Mouse (Mus musculus): Measurements from ENCODE around the gene Abcb9. TPM values are rescaled to one million over a fixed set of nuclear protein-coding genes. Genes with fewer than 3 reads are reported as not detected.
A peak's percentile ranks its signal among the peaks of the same experiment; 100 is the strongest.
"Not testable (repeated sequence)": the region's sequence is repeated elsewhere in the genome, so short reads cannot be mapped to it uniquely, and the experiment has no call there.

The Abcb9 gene
- polyA plus RNA-seq, 1 experiment from 2014 or later, result 4.0 TPM

- Histone ChIP-seq H3K9ac (ENCODE audit: low read depth, low read length) (no peak overlapping the region), H3K4me3 (ENCODE audit: low read depth, low read length) (no peak overlapping the region), H3K9me3 (ENCODE audit: control insufficient read depth) (no peaks in the 10 kb centered on the region), H3K4me2 (replicated peaks; ENCODE audit: low read depth) (no peak overlapping the region), H3K36me3 (ENCODE audit: control insufficient read depth, insufficient read depth) (no peaks in the 10 kb centered on the region; the same call in 1 of the 2 replicates), H3K27ac (ENCODE audit: low read depth, low read length) (no peak overlapping the region), H3K27me3 (replicated peaks; ENCODE audit: control insufficient read depth, insufficient read depth, low read length) (no peaks in the 10 kb centered on the region), H3K4me1 (replicated peaks; ENCODE audit: control insufficient read depth, insufficient read depth, low read length) (no peaks in the 10 kb centered on the region)
- ATAC-seq, result no peak
- WGBS, result 51% methylated on average over 5 of the region's 5 CpGs
- TF ChIP-seq CTCF (IDR thresholded peaks at IDR 0.05; ENCODE audit: low read depth), result no peak
These were observed 35.9 kb downstream of the Abcb9 start for GRCm38 (mm10) chr5:124059677-124060076.

GRCm38 (mm10) chr5:124058749-124059148, 36.8 kb downstream of the Abcb9 start:
- no peak for ATAC-seq
- Histone ChIP-seq H3K27ac (ENCODE audit: low read depth, low read length) (no peak overlapping the region), H3K4me2 (replicated peaks; ENCODE audit: low read depth) (no peak overlapping the region), H3K27me3 (replicated peaks; ENCODE audit: control insufficient read depth, insufficient read depth, low read length) (no peaks in the 10 kb centered on the region), H3K4me1 (replicated peaks; ENCODE audit: control insufficient read depth, insufficient read depth, low read length) (no peaks in the 10 kb centered on the region), H3K36me3 (ENCODE audit: control insufficient read depth, insufficient read depth) (no peaks in the 10 kb centered on the region; the same call in 1 of the 2 replicates), H3K4me3 (ENCODE audit: low read depth, low read length) (no peak overlapping the region), H3K9ac (ENCODE audit: low read depth, low read length) (no peak overlapping the region), H3K9me3 (ENCODE audit: control insufficient read depth) (no peaks in the 10 kb centered on the region)
- no peak for TF ChIP-seq CTCF (IDR thresholded peaks at IDR 0.05; ENCODE audit: low read depth)
- WGBS, result 88% methylated on average over 7 of the region's 7 CpGs

- H3K4me3 ChIP-seq (ENCODE audit: low read depth, low read length), result no peak overlapping the region
- H3K4me2 ChIP-seq (replicated peaks; ENCODE audit: low read depth), result no peak overlapping the region
- no peaks in the 10 kb centered on the region for H3K27me3 ChIP-seq (replicated peaks; ENCODE audit: control insufficient read depth, insufficient read depth, low read length)
- H3K36me3 ChIP-seq (ENCODE audit: control insufficient read depth, insufficient read depth), result no peaks in the 10 kb centered on the region
- no peak for ATAC-seq
- 44% methylated on average over 4 of the region's 4 CpGs for WGBS
- TF ChIP-seq CTCF (IDR thresholded peaks at IDR 0.05; ENCODE audit: low read depth), result no peak
- no peak overlapping the region for H3K27ac ChIP-seq (ENCODE audit: low read depth, low read length)
- no peak overlapping the region for H3K9ac ChIP-seq (ENCODE audit: low read depth, low read length)
- H3K4me1 ChIP-seq (replicated peaks; ENCODE audit: control insufficient read depth, insufficient read depth, low read length), result no peaks in the 10 kb centered on the region
- H3K9me3 ChIP-seq (ENCODE audit: control insufficient read depth), result no peaks in the 10 kb centered on the region
These were observed 38.6 kb downstream of the Abcb9 start for GRCm38 (mm10) chr5:124056956-124057355.

- TF ChIP-seq CTCF (IDR thresholded peaks at IDR 0.05; ENCODE audit: low read depth), result peak; percentile 54
- no peak overlapping the region for H3K4me2 ChIP-seq (replicated peaks; ENCODE audit: low read depth)
- no peak overlapping the region for H3K4me3 ChIP-seq (ENCODE audit: low read depth, low read length)
- H3K27ac ChIP-seq (ENCODE audit: low read depth, low read length), result no peak overlapping the region
- no peaks in the 10 kb centered on the region for H3K4me1 ChIP-seq (replicated peaks; ENCODE audit: control insufficient read depth, insufficient read depth, low read length)
- H3K27me3 ChIP-seq (replicated peaks; ENCODE audit: control insufficient read depth, insufficient read depth, low read length), result no peaks in the 10 kb centered on the region
- ATAC-seq, result no peak
- no peaks in the 10 kb centered on the region for H3K36me3 ChIP-seq (ENCODE audit: control insufficient read depth, insufficient read depth)
- no peak overlapping the region for H3K9ac ChIP-seq (ENCODE audit: low read depth, low read length)
- no peaks in the 10 kb centered on the region for H3K9me3 ChIP-seq (ENCODE audit: control insufficient read depth)
- 98% methylated on average over 1 of the region's 1 CpGs for WGBS
These were observed 39.4 kb downstream of the Abcb9 start for GRCm38 (mm10) chr5:124056219-124056618.

- WGBS, result 82% methylated on average over 7 of the region's 7 CpGs
- ATAC-seq, result peak; percentile 19; the same call in 1 of the 2 replicates
- H3K4me1 ChIP-seq (replicated peaks; ENCODE audit: control insufficient read depth, insufficient read depth, low read length); H3K4me2 ChIP-seq (replicated peaks; ENCODE audit: low read depth); H3K27me3 ChIP-seq (replicated peaks; ENCODE audit: control insufficient read depth, insufficient read depth, low read length); H3K27ac ChIP-seq (ENCODE audit: low read depth, low read length); H3K9ac ChIP-seq (ENCODE audit: low read depth, low read length); H3K9me3 ChIP-seq (ENCODE audit: control insufficient read depth); H3K4me3 ChIP-seq (ENCODE audit: low read depth, low read length); H3K36me3 ChIP-seq (ENCODE audit: control insufficient read depth, insufficient read depth): not testable (repeated sequence)
These were observed 43.0 kb downstream of the Abcb9 start for GRCm38 (mm10) chr5:124052641-124053040.

- H3K9me3 ChIP-seq (ENCODE audit: control insufficient read depth), result no peaks in the 10 kb centered on the region
- H3K36me3 ChIP-seq (ENCODE audit: control insufficient read depth, insufficient read depth), result no peaks in the 10 kb centered on the region
- H3K27ac ChIP-seq (ENCODE audit: low read depth, low read length), result 0 out of 2 replicates have a peak overlapping the region, but pooled peaks have one; percentile 5
- peak; percentile 74 for ATAC-seq
- no peak for TF ChIP-seq CTCF (IDR thresholded peaks at IDR 0.05; ENCODE audit: low read depth)
- no peaks in the 10 kb centered on the region for H3K27me3 ChIP-seq (replicated peaks; ENCODE audit: control insufficient read depth, insufficient read depth, low read length)
- H3K4me2 ChIP-seq (replicated peaks; ENCODE audit: low read depth), result no peak overlapping the region
- H3K9ac ChIP-seq (ENCODE audit: low read depth, low read length), result no peak overlapping the region
- WGBS, result 49% methylated on average over 11 of the region's 11 CpGs
- H3K4me1 ChIP-seq (replicated peaks; ENCODE audit: control insufficient read depth, insufficient read depth, low read length), result peaks cover 8% of the 10 kb centered on the region
- no peak overlapping the region for H3K4me3 ChIP-seq (ENCODE audit: low read depth, low read length)
These were observed 43.6 kb downstream of the Abcb9 start for GRCm38 (mm10) chr5:124051899-124052491.

Data from intestine, postnatal 0 days (tissue).